ENCODE assay signal across 22 mouse cellular contexts in genomic region chr5:86072756-86073386, GRCm38 (mm10). TPM values are rescaled to one million over a fixed set of nuclear protein-coding genes. Genes with fewer than 3 reads are reported as not detected.
DNase-seq lines count a peak whose midpoint lies in the region; ATAC-seq and TF ChIP-seq lines count a peak whose summit lies in the region.
"Had no signal": no experiment of that assay in that cellular context is flagged by ENCODE, and none has a peak within 500 bp of the region (broad histone marks: within the 10 kb centered on the region; RNA-seq: fewer than 3 reads in every experiment).

No protein-coding gene starts in this region.

- H3K4me3 ChIP-seq in liver, embryonic 15.5 days (replicated peaks): no peak overlapping the region
- no peak overlapping the region for H3K4me3 ChIP-seq in liver, embryonic 11.5 days (ENCODE audit: low read depth, low read length)
- peak overlapping the region; percentile 45 for H3K4me3 ChIP-seq in spleen, adult 2 months (ENCODE audit: extremely low read depth, insufficient read depth, insufficient read length)
- H3K4me3 ChIP-seq in bone marrow macrophage, adult 2 months (ENCODE audit: insufficient read depth, low read length): peak overlapping the region; percentile 65
- no peak overlapping the region for H3K4me3 ChIP-seq in kidney, embryonic 15.5 days (replicated peaks)
- H3K4me3 ChIP-seq: embryonic facial prominence, embryonic 12.5 days; forebrain, embryonic 13.5 days; gastrocnemius, adult 2 months; heart, embryonic 13.5 days; hindbrain, embryonic 12.5 days; intestine, embryonic 15.5 days had no signal

- H3K27me3 ChIP-seq in liver, embryonic 15.5 days: no peaks in the 10 kb centered on the region
- no peaks in the 10 kb centered on the region for H3K27me3 ChIP-seq in liver, embryonic 11.5 days (replicated peaks; ENCODE audit: control insufficient read depth, insufficient read depth, low read length)
- H3K27me3 ChIP-seq in spleen, adult 2 months (ENCODE audit: control insufficient read depth, insufficient read depth, low read length): no peaks in the 10 kb centered on the region
- no peaks in the 10 kb centered on the region for H3K27me3 ChIP-seq in kidney, embryonic 15.5 days
- H3K27me3 ChIP-seq: embryonic facial prominence, embryonic 12.5 days; forebrain, embryonic 13.5 days; heart, embryonic 13.5 days; hindbrain, embryonic 12.5 days; intestine, embryonic 15.5 days had no signal

- TF ChIP-seq POLR2A in spleen, adult 2 months (IDR thresholded peaks at IDR 0.05; ENCODE audit: low read depth, low read length): no peak
- TF ChIP-seq POLR2A in bone marrow macrophage, adult 2 months (IDR thresholded peaks at IDR 0.05; ENCODE audit: borderline replicate concordance, low read depth, low read length): no peak

- no peaks in the 10 kb centered on the region for H3K36me3 ChIP-seq in liver, embryonic 15.5 days (replicated peaks)
- H3K36me3 ChIP-seq in liver, embryonic 11.5 days (ENCODE audit: control insufficient read depth, insufficient read depth, low read length): no peaks in the 10 kb centered on the region
- H3K36me3 ChIP-seq in spleen, adult 2 months (ENCODE audit: control insufficient read depth, insufficient read depth, low read length): no peaks in the 10 kb centered on the region; the same call in 1 of the 2 replicates
- no peaks in the 10 kb centered on the region for H3K36me3 ChIP-seq in kidney, embryonic 15.5 days
- H3K36me3 ChIP-seq: embryonic facial prominence, embryonic 12.5 days; heart, embryonic 13.5 days; hindbrain, embryonic 12.5 days; intestine, embryonic 15.5 days had no signal

- WGBS in liver, embryonic 15.5 days (ENCODE audit: insufficient replicate concordance): 41% methylated on average over 4 of the region's 4 CpGs
- 76% methylated on average over 4 of the region's 4 CpGs for WGBS in liver, embryonic 11.5 days
- 10% methylated on average over 4 of the region's 4 CpGs for whole genome bisulfite sequencing in spleen, adult 2 months
- WGBS in kidney, embryonic 15.5 days: 85% methylated on average over 4 of the region's 4 CpGs

- H3K9ac ChIP-seq in liver, embryonic 15.5 days: no peak overlapping the region
- H3K9ac ChIP-seq in liver, embryonic 11.5 days (ENCODE audit: low read depth, low read length): no peak overlapping the region
- H3K9ac ChIP-seq in kidney, embryonic 15.5 days: no peak overlapping the region
- H3K9ac ChIP-seq: embryonic facial prominence, embryonic 12.5 days; forebrain, embryonic 13.5 days; forebrain, postnatal 0 days; heart, embryonic 13.5 days; hindbrain, embryonic 12.5 days; intestine, embryonic 15.5 days had no signal

- peaks cover 9% of the 10 kb centered on the region for H3K4me1 ChIP-seq in liver, embryonic 15.5 days (replicated peaks)
- H3K4me1 ChIP-seq in liver, embryonic 11.5 days (replicated peaks; ENCODE audit: control insufficient read depth, insufficient read depth, low read length): no peaks in the 10 kb centered on the region; the same call in 1 of the 2 replicates
- H3K4me1 ChIP-seq in spleen, adult 2 months (ENCODE audit: control insufficient read depth, insufficient read depth, insufficient read length): peaks cover 8% of the 10 kb centered on the region
- peaks cover 37% of the 10 kb centered on the region for H3K4me1 ChIP-seq in bone marrow macrophage, adult 2 months (ENCODE audit: control insufficient read depth, insufficient read depth, low read length)
- no peaks in the 10 kb centered on the region for H3K4me1 ChIP-seq in kidney, embryonic 15.5 days
- H3K4me1 ChIP-seq: embryonic facial prominence, embryonic 12.5 days; forebrain, embryonic 13.5 days; heart, embryonic 13.5 days; hindbrain, embryonic 12.5 days; intestine, embryonic 15.5 days had no signal

- ATAC-seq in liver, embryonic 15.5 days (ENCODE audit: insufficient read depth): no peak
- no peak for ATAC-seq in liver, embryonic 11.5 days (replicated peaks; ENCODE audit: low FRiP score)
- ATAC-seq in kidney, embryonic 15.5 days (replicated peaks; ENCODE audit: low FRiP score): no peak
- ATAC-seq: forebrain, embryonic 13.5 days; forebrain, postnatal 0 days; hindbrain, postnatal 0 days; intestine, embryonic 15.5 days had no signal

- no peaks in the 10 kb centered on the region for H3K9me3 ChIP-seq in liver, embryonic 15.5 days (replicated peaks)
- no peaks in the 10 kb centered on the region for H3K9me3 ChIP-seq in liver, embryonic 11.5 days (ENCODE audit: control insufficient read depth, low read length)
- H3K9me3 ChIP-seq in kidney, embryonic 15.5 days (replicated peaks): no peaks in the 10 kb centered on the region
- H3K9me3 ChIP-seq: embryonic facial prominence, embryonic 12.5 days; forebrain, embryonic 13.5 days; heart, embryonic 13.5 days; hindbrain, embryonic 12.5 days; intestine, embryonic 15.5 days had no signal

- TF ChIP-seq CTCF in spleen, adult 2 months (IDR thresholded peaks at IDR 0.05; ENCODE audit: extremely low read depth, insufficient read depth, insufficient read length, insufficient replicate concordance): no peak
- no peak for TF ChIP-seq CTCF in bone marrow macrophage, adult 2 months (IDR thresholded peaks at IDR 0.05; ENCODE audit: low read depth, low read length)

- H3K27ac ChIP-seq in liver, embryonic 15.5 days (replicated peaks): no peak overlapping the region
- no peak overlapping the region for H3K27ac ChIP-seq in liver, embryonic 11.5 days (ENCODE audit: low read depth, low read length)
- H3K27ac ChIP-seq in spleen, adult 2 months (ENCODE audit: insufficient read depth, low read length): peak overlapping the region; percentile 26; the same call in 1 of the 2 replicates
- peak overlapping the region; percentile 62 for H3K27ac ChIP-seq in bone marrow macrophage, adult 2 months (ENCODE audit: insufficient read depth, low read depth, low read length)
- no peak overlapping the region for H3K27ac ChIP-seq in kidney, embryonic 15.5 days
- H3K27ac ChIP-seq: embryonic facial prominence, embryonic 12.5 days; forebrain, embryonic 13.5 days; gastrocnemius, adult 2 months; heart, embryonic 13.5 days; hindbrain, embryonic 12.5 days; hindbrain, postnatal 0 days; intestine, embryonic 15.5 days had no signal

- DNase-seq in liver, embryonic 11.5 days (ENCODE audit: low spot score): no peak
- DNase-seq in spleen, adult 2 months (ENCODE audit: low read depth in 1 of 2, low spot score in 2 of 2): no peak
- no peak for DNase-seq in spleen, postnatal 14 days (ENCODE audit: low spot score in 2 of 2)
- no peak for DNase-seq in heart, postnatal 4 days
- DNase-seq: adrenal gland, adult 2 months; adrenal gland, postnatal 25 days; cerebellum, adult 11 months; cerebellum, adult 8-10 months; cerebellum, postnatal 14 days; forebrain, postnatal 0 days; gastrocnemius, adult 2 months; gastrocnemius, postnatal 25 days; heart, postnatal 36 days had no signal

- peak overlapping the region; percentile 3; the same call in 1 of the 2 replicates for H3K4me2 ChIP-seq in liver, embryonic 15.5 days
- H3K4me2 ChIP-seq in liver, embryonic 11.5 days: no peak overlapping the region
- no peak overlapping the region for H3K4me2 ChIP-seq in kidney, embryonic 15.5 days
- H3K4me2 ChIP-seq: embryonic facial prominence, embryonic 12.5 days; forebrain, embryonic 13.5 days; heart, embryonic 13.5 days; hindbrain, embryonic 12.5 days; intestine, embryonic 15.5 days had no signal

RNA-seq across cellular contexts. Expression of gene Stap1, which starts 1.3 kb away (rescaled TPM):
- polyA plus RNA-seq in liver, embryonic 15.5 days (2015; fragmentation: Nextera tagmentation; extraction: Ambion mirVana): 2.8 and 3.1 TPM in 2 replicates
- polyA plus RNA-seq in liver, embryonic 11.5 days (2014; fragmentation: Nextera tagmentation; extraction: Ambion mirVana): 2.0 and 2.6 TPM in 2 replicates
- 6.2 and 7.2 TPM in 2 replicates for polyA plus RNA-seq in spleen, adult 2 months (2012; rRNA removed)
- polyA plus RNA-seq in bone marrow macrophage, adult 2 months (2012; ENCODE audit: insufficient read depth, insufficient read length, missing spikeins): 208 and 228 TPM in 2 replicates
- polyA plus RNA-seq in kidney, embryonic 15.5 days (2015; fragmentation: Nextera tagmentation; extraction: Ambion mirVana): 0.58 and 0.66 TPM in 2 replicates
- under 1 TPM in 1 of 2 experiments, not detected in 1; 0.19 TPM for total RNA-seq in heart, postnatal 4 days (2021)
- total RNA-seq: hindbrain, postnatal 0 days had no signal
- polyA plus RNA-seq: adrenal gland, adult 2 months had no signal

RNA-seq across cellular contexts. Expression of gene Cenpc1, which starts 7.5 kb away (rescaled TPM):
- polyA plus RNA-seq in liver, embryonic 15.5 days (2015; fragmentation: Nextera tagmentation; extraction: Ambion mirVana): 12.9 and 14.6 TPM in 2 replicates
- polyA plus RNA-seq in liver, embryonic 11.5 days (2014; fragmentation: Nextera tagmentation; extraction: Ambion mirVana): 25.7 and 25.8 TPM in 2 replicates
- polyA plus RNA-seq in spleen, adult 2 months (2012; rRNA removed): 3.2 and 5.7 TPM in 2 replicates
- 20.3 and 23.1 TPM in 2 replicates for polyA plus RNA-seq in bone marrow macrophage, adult 2 months (2012; ENCODE audit: insufficient read depth, insufficient read length, missing spikeins)
- 34.6 and 35.4 TPM in 2 replicates for polyA plus RNA-seq in kidney, embryonic 15.5 days (2015; fragmentation: Nextera tagmentation; extraction: Ambion mirVana)
- total RNA-seq in heart, postnatal 4 days (2021): 10 to 100 TPM; 16.6 to 19.0 TPM

Comparison
In these comparisons a context has a peak if more than half of its experiments do, and no peak if none do; other contexts are left out.
1. H3K27ac ChIP-seq: peak in spleen, adult 2 months (single experiment) and bone marrow macrophage, adult 2 months (single experiment); none in liver, embryonic 15.5 days (single experiment), liver, embryonic 11.5 days (single experiment) and kidney, embryonic 15.5 days (single experiment).
2. H3K4me3 ChIP-seq: peak in spleen, adult 2 months (single experiment) and bone marrow macrophage, adult 2 months (single experiment); none in liver, embryonic 15.5 days (single experiment), liver, embryonic 11.5 days (single experiment) and kidney, embryonic 15.5 days (single experiment).
3. RNA of gene Stap1, which starts 1.3 kb away (polyA plus RNA-seq): 208 to 228 TPM in bone marrow macrophage, adult 2 months; 6.2 to 7.2 TPM in spleen, adult 2 months, 2.8 to 3.1 TPM in liver, embryonic 15.5 days, 2.0 to 2.6 TPM in liver, embryonic 11.5 days and 0.58 to 0.66 TPM in kidney, embryonic 15.5 days; every median in the first group is over 10 times any median in the second.